Mouse (Mus musculus) C2C12 (cell line): Measurements from ENCODE around the gene Dhx35. TPM values are rescaled to one million over a fixed set of nuclear protein-coding genes. Genes with fewer than 3 reads are reported as not detected.
A peak's percentile ranks its signal among the peaks of the same experiment; 100 is the strongest.

Source experiments
- H3K27me3 ChIP-seq: one replicate; pipeline ENCODE4 v1.6.1; 2011; ENCODE audit not compliant: control insufficient read depth, insufficient read depth, insufficient read length
- H3K36me3 ChIP-seq: one replicate; pipeline ENCODE4 v1.6.1; 2011; ENCODE audit not compliant: control insufficient read depth, insufficient read depth
- H3K4me3 ChIP-seq: one replicate; pipeline ENCODE4 v1.5.1; 2011; ENCODE audit warnings: mild to moderate bottlenecking, control low read depth; ENCODE audit not compliant: poor library complexity, insufficient read depth, severe bottlenecking
- H3K79me2 ChIP-seq: one replicate; pipeline ENCODE4 v1.6.1; 2011; ENCODE audit not compliant: control insufficient read depth, insufficient read depth
- H3K79me3 ChIP-seq: one replicate; pipeline ENCODE4 v1.6.1; 2011; ENCODE audit warnings: low read depth, control low read depth
- H3ac ChIP-seq: one replicate; pipeline ENCODE3; 2011; ENCODE audit warnings: low read depth; ENCODE audit not compliant: control insufficient read depth, insufficient read length
- CEBPB ChIP-seq: IDR thresholded peaks from one replicate; pipeline ENCODE4 v1.6.1; 2011; ENCODE audit warnings: low read depth, mild to moderate bottlenecking, control low read depth, moderate library complexity
- CTCF ChIP-seq: IDR thresholded peaks from one replicate; pipeline ENCODE4 v1.5.1; 2011; ENCODE audit not compliant: control insufficient read depth, insufficient read depth, insufficient read length
- FOSL1 ChIP-seq: IDR thresholded peaks from one replicate; pipeline ENCODE4 v1.8.0; 2011; ENCODE audit warnings: mild to moderate bottlenecking, low read length; ENCODE audit not compliant: poor library complexity, insufficient read depth, severe bottlenecking
- MAX ChIP-seq: IDR thresholded peaks from one replicate; pipeline ENCODE4 v1.6.1; 2011; ENCODE audit warnings: mild to moderate bottlenecking, control low read depth
- MYOD1 ChIP-seq: IDR thresholded peaks from one replicate; pipeline ENCODE4 v1.6.1; 2011; ENCODE audit warnings: low read depth; ENCODE audit not compliant: control insufficient read depth, insufficient read length
- MYOG ChIP-seq: IDR thresholded peaks from one replicate; pipeline ENCODE4 v1.6.1; 2011; ENCODE audit not compliant: control insufficient read depth, insufficient read length; ENCODE audit errors: extremely low read depth
- USF1 ChIP-seq: IDR thresholded peaks from one replicate; pipeline ENCODE4 v1.6.1; 2011; ENCODE audit warnings: low read depth, mild to moderate bottlenecking, control low read depth, moderate library complexity
- polyA plus RNA-seq: library from polyadenylated mRNA; unstranded; fragments of >200 nt; fragmentation: generic; extraction: Trizol; gene quantifications from one replicate; pipeline ENCODE4 v1.2.1, GENCODE M21; 2012; ENCODE audit warnings: missing spikeins

Dhx35 gene
- polyA plus RNA-seq, 1 experiment, result 11.8 TPM

DNA sequence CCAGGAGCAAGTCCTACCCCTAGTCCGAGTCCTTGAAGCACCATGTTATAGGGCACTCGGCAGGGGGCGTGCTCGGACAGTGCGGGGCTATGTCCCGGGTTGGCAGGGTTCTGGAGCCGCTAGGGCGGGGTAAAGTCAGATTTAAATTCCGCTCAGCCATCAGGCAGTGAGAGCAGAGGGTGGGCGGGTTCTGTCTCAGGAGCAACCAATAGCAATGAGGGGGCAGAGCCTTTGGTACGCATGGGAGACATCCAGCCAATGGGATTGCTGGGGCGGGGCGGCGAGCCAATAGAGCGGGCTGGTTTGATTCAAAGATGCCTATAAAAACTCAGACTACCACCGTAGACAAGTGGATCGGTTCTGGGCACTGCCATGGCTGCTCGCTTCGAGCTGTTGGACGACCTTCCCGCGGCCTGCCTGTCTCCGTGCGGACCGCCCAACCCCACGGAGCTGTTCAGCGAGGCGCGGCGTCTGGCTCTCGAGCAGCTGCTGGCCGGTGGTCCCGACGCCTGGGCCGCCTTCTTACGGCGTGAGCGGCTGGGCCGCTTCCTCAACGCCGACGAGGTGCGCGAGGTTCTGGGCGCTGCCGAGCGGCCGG lies 26.8 kb upstream of the Dhx35 start, which contains the start of gene Fam83d:
TSS of gene Fam83d (plus strand) at position 352 of the 598 bp plus-strand sequence.
- Histone ChIP-seq H3ac (peak within 1 kb of the TSS; percentile 95), H3K36me3 (peaks cover 12% of the 10 kb centered on the region), H3K4me3 (peak within 1 kb of the TSS; percentile 86), H3K79me2 (peaks cover 49% of the 10 kb centered on the region), H3K79me3 (peaks cover 46% of the 10 kb centered on the region), H3K27me3 (peaks cover 9% of the 10 kb centered on the region)
- TF ChIP-seq MYOG, result no peak
- no peak for TF ChIP-seq CEBPB
- peak; percentile 53 for TF ChIP-seq MAX
- peak; percentile 87 for TF ChIP-seq CTCF

DNA sequence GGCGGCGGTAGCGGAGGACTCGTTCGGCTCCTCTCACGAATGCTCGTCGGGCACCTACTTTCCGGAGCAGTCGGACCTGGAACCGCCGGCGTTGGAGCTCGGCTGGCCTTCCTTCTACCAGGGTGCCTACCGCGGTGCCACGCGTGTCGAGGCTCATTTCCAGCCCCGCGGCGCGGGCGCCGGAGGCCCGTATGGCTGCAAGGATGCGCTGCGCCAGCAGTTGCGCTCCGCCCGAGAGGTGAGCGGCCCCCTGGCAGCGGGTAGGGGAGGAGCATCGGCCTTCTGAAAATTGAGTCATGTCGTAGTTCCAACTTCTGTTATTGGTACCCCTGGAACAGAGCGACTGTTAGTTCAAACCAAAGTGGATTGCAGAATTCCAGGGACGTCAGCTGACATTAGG lies 26.3 kb upstream of the Dhx35 start:
- Histone ChIP-seq H3K36me3 (peaks cover 17% of the 10 kb centered on the region), H3K79me2 (peaks cover 54% of the 10 kb centered on the region), H3ac (peak overlapping the region; percentile 95), H3K79me3 (peaks cover 51% of the 10 kb centered on the region), H3K4me3 (peak overlapping the region; percentile 86), H3K27me3 (peaks cover 5% of the 10 kb centered on the region)
- TF ChIP-seq FOSL1 (no peak), CTCF (no peak), MAX (no peak), CEBPB (no peak), MYOD1 (no peak), USF1 (no peak), MYOG (no peak)

DNA sequence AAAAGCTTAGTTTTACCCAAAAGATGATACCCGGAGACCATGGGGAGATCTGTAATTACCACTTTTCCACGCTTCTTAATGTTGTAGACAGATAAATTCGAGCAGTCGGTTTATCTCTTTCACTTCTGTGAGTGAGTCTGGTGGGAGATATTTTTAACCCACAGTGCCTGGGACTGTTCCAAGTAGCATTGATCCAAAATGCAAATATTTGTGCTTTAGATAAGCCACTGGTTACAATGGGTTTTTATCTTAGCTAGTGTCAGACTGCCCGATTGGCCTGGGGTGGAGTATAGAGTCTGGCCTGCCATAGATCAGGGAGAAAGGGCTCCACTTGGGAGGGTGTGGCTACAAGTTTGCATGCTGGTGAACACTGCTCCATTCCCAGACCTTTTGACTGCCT lies 25.8 kb upstream of the Dhx35 start:
- H3K36me3 ChIP-seq, result peaks cover 18% of the 10 kb centered on the region
- H3K79me3 ChIP-seq, result peaks cover 54% of the 10 kb centered on the region
- peak overlapping the region; percentile 95 for H3ac ChIP-seq
- peaks cover 3% of the 10 kb centered on the region for H3K27me3 ChIP-seq
- TF ChIP-seq MYOG (no peak), CTCF (no peak), FOSL1 (no peak), MYOD1 (no peak), USF1 (no peak), CEBPB (no peak), MAX (no peak)
- peaks cover 58% of the 10 kb centered on the region for H3K79me2 ChIP-seq
- peak overlapping the region; percentile 86 for H3K4me3 ChIP-seq

DNA sequence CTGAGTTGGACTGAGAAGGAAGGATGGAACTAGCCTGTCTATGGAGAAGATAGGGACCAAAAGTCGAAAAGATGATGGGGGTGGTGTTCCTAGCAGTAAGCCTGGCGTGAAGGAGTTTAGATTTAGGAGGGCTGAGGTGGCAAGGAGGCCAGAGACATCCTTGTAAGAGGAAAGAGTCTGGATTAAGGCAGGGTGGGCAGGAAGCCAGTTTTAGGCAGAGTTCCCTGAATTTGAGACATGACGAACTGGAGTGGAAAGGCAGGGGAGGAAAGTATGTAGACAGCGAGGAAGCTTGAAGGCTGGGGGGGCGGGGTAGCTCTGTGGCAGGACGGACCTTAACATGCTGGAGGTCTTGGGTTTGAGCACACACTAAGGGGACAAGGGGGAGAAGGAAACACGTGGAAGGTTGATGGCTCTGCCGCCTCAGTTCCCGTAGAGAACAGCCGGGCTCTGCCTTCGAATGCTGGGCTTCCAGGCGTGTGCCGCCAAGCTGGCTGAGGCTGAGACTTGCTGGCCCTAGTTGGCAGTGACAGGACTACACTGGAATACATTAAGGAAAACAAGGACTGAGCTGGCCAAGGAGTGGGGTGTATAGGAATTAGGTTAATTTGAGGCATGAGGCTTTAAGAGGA lies 24.4 kb upstream of the Dhx35 start:
- TF ChIP-seq MAX (no peak), USF1 (no peak), FOSL1 (no peak), CTCF (no peak), MYOG (no peak), MYOD1 (no peak), CEBPB (no peak)
- peak overlapping the region; percentile 48 for H3ac ChIP-seq
- peaks cover 73% of the 10 kb centered on the region for H3K79me2 ChIP-seq
- peaks cover 68% of the 10 kb centered on the region for H3K79me3 ChIP-seq
- H3K4me3 ChIP-seq, result peak overlapping the region; percentile 86
- H3K27me3 ChIP-seq, result no peaks in the 10 kb centered on the region
- H3K36me3 ChIP-seq, result peaks cover 29% of the 10 kb centered on the region

DNA sequence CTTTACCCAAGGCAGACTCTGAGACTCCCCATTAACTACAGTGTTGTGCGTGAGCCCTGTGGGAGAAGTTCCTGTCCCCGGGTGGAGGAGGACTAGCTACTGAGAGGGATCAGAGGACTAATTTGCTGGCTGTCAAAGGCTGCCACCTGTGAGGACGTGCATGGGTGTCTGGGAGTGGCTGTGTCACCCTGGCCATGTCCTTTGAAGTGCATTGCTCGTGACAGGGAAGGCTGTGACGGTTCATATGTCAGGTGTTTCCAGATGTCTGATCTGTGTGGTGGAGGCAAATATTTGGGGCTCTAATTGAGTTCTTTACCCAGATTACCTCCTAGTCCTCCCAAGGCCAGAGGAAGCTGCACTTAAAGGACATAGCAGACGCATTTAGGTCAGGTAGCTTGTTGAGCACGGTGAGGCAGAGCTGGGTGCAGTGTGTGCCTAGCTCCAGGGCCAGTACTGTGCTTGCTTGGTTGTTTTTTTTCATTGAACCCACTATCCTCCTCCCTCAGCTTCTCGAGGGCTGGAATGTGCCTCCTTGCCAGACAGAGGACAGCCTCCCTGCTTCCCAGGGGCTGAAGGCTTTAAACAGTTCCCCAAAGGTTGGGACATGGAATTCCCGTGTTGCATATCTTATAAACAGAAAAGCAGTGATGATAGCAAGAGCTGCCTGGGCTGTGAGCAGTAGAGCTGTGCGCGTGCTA lies 23.4 kb upstream of the Dhx35 start:
- Histone ChIP-seq H3K36me3 (peaks cover 36% of the 10 kb centered on the region), H3K79me3 (peaks cover 74% of the 10 kb centered on the region), H3K4me3 (no peak overlapping the region), H3K79me2 (peaks cover 83% of the 10 kb centered on the region), H3K27me3 (no peaks in the 10 kb centered on the region), H3ac (peak overlapping the region; percentile 14)
- TF ChIP-seq FOSL1 (no peak), CTCF (no peak), USF1 (no peak)

DNA sequence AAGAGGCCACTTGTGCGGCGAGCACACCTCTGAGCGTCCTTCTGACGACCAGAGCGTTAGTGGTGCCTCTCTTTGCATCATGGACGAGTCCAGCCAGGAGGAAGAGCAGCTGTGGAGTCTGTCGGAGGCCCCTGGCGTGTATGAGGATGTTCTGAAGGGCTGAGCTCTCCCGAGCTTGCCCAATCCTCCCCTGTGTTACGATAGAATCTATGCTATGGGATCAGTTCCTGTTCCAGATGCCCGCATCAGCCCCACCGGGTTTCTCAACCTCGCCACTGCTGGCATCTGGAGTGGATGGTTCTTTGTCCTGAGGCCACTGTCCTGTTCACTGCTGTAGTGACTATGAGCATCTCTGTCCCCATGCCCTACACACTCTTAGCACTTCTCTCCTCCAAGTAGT lies 21.8 kb upstream of the Dhx35 start:
- no peak for TF ChIP-seq MYOG
- Histone ChIP-seq H3K36me3 (peaks cover 42% of the 10 kb centered on the region), H3K27me3 (no peaks in the 10 kb centered on the region), H3K79me3 (peaks cover 84% of the 10 kb centered on the region), H3K4me3 (no peak overlapping the region), H3ac (no peak overlapping the region), H3K79me2 (peaks cover 99% of the 10 kb centered on the region)
